Mouse (Mus musculus): ENCODE results near the gene Atp6v0a1. TPM values are rescaled to one million over a fixed set of nuclear protein-coding genes. Genes with fewer than 3 reads are reported as not detected.

Atp6v0a1 gene
- polyA plus RNA-seq, 1 experiment from 2014 or later, result 45.9 TPM

GRCm38 (mm10) chr11:101029320-101029719 is 20.1 kb downstream of the Atp6v0a1 start:
- Histone ChIP-seq H3K4me3 (ENCODE audit: low read depth, low read length) (no peak overlapping the region), H3K9me3 (ENCODE audit: control insufficient read depth, low read length) (no peaks in the 10 kb centered on the region), H3K4me1 (ENCODE audit: control insufficient read depth, insufficient read depth, low read length) (no peaks in the 10 kb centered on the region), H3K36me3 (ENCODE audit: control insufficient read depth, insufficient read depth, low read length) (peaks cover 7% of the 10 kb centered on the region; the same call in 1 of the 2 replicates), H3K4me2 (no peak overlapping the region), H3K9ac (ENCODE audit: low read length) (no peak overlapping the region), H3K27me3 (ENCODE audit: control insufficient read depth, insufficient read depth, low read length) (no peaks in the 10 kb centered on the region), H3K27ac (ENCODE audit: low read depth, low read length) (no peak overlapping the region)
- 93% methylated on average over 8 of the region's 8 CpGs for WGBS
- DNase-seq (ENCODE audit: low spot score, missing footprints) (no peak), ATAC-seq (ENCODE audit: low FRiP score) (no peak)

DNA sequence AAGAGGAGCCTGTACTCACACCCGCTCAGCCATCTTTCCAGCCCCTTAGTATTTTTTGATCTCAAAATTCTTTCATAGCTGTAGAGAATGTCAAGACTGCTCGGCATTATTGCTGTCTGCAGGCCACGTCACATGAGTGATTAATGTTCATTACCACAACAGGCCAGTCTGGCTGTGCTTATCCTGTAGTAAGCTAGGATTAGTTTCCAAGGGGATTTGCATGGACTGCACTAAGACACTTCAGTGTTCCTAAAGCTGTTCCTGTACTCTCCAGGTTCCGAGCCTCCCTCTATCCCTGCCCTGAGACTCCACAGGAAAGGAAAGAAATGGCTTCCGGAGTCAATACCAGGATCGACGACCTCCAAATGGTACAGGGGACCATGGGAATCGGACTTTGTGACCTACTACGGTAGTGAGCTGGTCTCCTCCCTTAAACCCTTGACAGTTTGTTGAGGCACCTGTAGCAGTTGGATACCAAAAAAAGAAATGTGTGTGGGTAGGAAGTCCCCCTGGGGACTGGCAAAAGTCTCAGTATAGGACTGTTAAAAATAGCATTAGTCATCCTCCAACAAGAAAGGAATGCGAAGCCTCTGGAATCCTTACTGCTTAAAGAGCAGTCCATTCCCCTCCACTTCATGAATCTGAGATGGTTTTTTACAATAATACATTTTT is 21.0 kb downstream of the Atp6v0a1 start:
- Histone ChIP-seq H3K9ac (ENCODE audit: low read length) (no peak overlapping the region), H3K27me3 (ENCODE audit: control insufficient read depth, insufficient read depth, low read length) (no peaks in the 10 kb centered on the region), H3K4me3 (ENCODE audit: low read depth, low read length) (no peak overlapping the region), H3K4me2 (no peak overlapping the region), H3K4me1 (ENCODE audit: control insufficient read depth, insufficient read depth, low read length) (no peaks in the 10 kb centered on the region), H3K27ac (ENCODE audit: low read depth, low read length) (no peak overlapping the region), H3K36me3 (ENCODE audit: control insufficient read depth, insufficient read depth, low read length) (peaks cover 9% of the 10 kb centered on the region), H3K9me3 (ENCODE audit: control insufficient read depth, low read length) (no peaks in the 10 kb centered on the region)
- ATAC-seq (ENCODE audit: low FRiP score), result no peak
- DNase-seq (ENCODE audit: low spot score, missing footprints), result no peak
- WGBS, result 86% methylated on average over 10 of the region's 10 CpGs

- Histone ChIP-seq H3K9me3 (ENCODE audit: control insufficient read depth, low read length) (no peaks in the 10 kb centered on the region), H3K36me3 (ENCODE audit: control insufficient read depth, insufficient read depth, low read length) (peaks cover 9% of the 10 kb centered on the region), H3K4me1 (ENCODE audit: control insufficient read depth, insufficient read depth, low read length) (no peaks in the 10 kb centered on the region), H3K27ac (ENCODE audit: low read depth, low read length) (no peak overlapping the region), H3K4me3 (ENCODE audit: low read depth, low read length) (no peak overlapping the region), H3K9ac (ENCODE audit: low read length) (no peak overlapping the region), H3K27me3 (ENCODE audit: control insufficient read depth, insufficient read depth, low read length) (no peaks in the 10 kb centered on the region), H3K4me2 (no peak overlapping the region)
- DNase-seq (ENCODE audit: low spot score, missing footprints) (no peak), ATAC-seq (ENCODE audit: low FRiP score) (no peak)
- 90% methylated on average over 4 of the region's 4 CpGs for WGBS
Observed at GRCm38 (mm10) chr11:101030808-101031156, 21.5 kb downstream of the Atp6v0a1 start.

DNA sequence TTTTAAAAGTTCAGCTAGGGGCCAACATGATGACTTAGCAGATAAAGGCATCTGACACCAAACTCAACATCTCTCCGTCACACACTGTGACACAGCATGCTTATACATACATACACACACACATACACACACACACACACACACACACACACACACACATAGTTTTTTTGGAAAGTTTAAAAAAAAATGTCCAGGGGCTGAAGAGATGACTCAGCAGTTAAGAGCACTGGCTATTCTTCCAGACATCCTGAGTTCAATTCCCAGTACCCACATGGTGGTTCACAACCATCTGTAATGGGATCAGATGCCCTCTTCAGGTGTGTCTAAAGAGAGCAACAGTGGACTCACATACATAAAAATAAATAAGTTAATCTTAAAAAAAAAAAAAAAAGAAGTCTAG is 22.2 kb downstream of the Atp6v0a1 start:
- Histone ChIP-seq H3K27me3 (ENCODE audit: control insufficient read depth, insufficient read depth, low read length) (no peaks in the 10 kb centered on the region), H3K36me3 (ENCODE audit: control insufficient read depth, insufficient read depth, low read length) (peaks cover 9% of the 10 kb centered on the region), H3K4me3 (ENCODE audit: low read depth, low read length) (no peak overlapping the region), H3K9ac (ENCODE audit: low read length) (no peak overlapping the region), H3K9me3 (ENCODE audit: control insufficient read depth, low read length) (no peaks in the 10 kb centered on the region), H3K4me1 (ENCODE audit: control insufficient read depth, insufficient read depth, low read length) (no peaks in the 10 kb centered on the region), H3K27ac (ENCODE audit: low read depth, low read length) (no peak overlapping the region), H3K4me2 (no peak overlapping the region)
- ATAC-seq (ENCODE audit: low FRiP score), result no peak
- no peak for DNase-seq (ENCODE audit: low spot score, missing footprints)
- 86% methylated on average over 1 of the region's 1 CpGs for WGBS

DNA sequence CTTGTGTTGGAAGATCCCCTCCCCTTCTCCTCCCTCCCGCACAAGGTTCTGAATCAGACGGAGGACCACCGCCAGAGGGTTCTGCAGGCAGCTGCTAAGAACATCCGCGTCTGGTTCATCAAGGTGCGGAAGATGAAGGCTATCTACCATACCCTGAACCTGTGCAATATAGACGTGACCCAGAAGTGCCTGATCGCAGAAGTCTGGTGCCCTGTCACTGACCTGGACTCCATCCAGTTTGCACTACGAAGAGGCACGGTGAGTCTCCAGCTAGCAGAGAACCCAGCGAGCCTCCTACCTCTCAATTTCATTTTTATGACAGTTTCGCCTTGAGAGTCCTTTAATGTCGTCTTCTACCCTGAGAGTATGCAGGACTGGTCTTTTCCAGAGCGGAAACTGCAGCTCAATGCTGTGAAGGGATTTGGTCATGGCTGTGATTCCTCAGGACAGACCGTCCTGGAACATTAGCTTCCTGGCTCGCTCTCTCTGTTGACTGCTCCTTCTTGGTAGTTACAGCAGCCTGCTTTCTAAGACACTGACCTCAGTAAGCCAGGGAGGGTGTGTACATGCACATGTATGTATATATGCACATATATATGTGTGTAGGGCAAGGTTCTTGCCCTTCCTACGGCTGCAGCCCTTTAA is 24.7 kb downstream of the Atp6v0a1 start:
- H3K36me3 ChIP-seq (ENCODE audit: control insufficient read depth, insufficient read depth, low read length), result peaks cover 13% of the 10 kb centered on the region
- H3K4me2 ChIP-seq, result no peak overlapping the region
- no peak overlapping the region for H3K9ac ChIP-seq (ENCODE audit: low read length)
- no peak for DNase-seq (ENCODE audit: low spot score, missing footprints)
- H3K27ac ChIP-seq (ENCODE audit: low read depth, low read length), result no peak overlapping the region
- no peaks in the 10 kb centered on the region for H3K9me3 ChIP-seq (ENCODE audit: control insufficient read depth, low read length)
- no peaks in the 10 kb centered on the region for H3K4me1 ChIP-seq (ENCODE audit: control insufficient read depth, insufficient read depth, low read length)
- WGBS, result 95% methylated on average over 17 of the region's 17 CpGs
- H3K27me3 ChIP-seq (ENCODE audit: control insufficient read depth, insufficient read depth, low read length), result no peaks in the 10 kb centered on the region
- H3K4me3 ChIP-seq (ENCODE audit: low read depth, low read length), result no peak overlapping the region
- ATAC-seq (ENCODE audit: low FRiP score), result no peak

DNA sequence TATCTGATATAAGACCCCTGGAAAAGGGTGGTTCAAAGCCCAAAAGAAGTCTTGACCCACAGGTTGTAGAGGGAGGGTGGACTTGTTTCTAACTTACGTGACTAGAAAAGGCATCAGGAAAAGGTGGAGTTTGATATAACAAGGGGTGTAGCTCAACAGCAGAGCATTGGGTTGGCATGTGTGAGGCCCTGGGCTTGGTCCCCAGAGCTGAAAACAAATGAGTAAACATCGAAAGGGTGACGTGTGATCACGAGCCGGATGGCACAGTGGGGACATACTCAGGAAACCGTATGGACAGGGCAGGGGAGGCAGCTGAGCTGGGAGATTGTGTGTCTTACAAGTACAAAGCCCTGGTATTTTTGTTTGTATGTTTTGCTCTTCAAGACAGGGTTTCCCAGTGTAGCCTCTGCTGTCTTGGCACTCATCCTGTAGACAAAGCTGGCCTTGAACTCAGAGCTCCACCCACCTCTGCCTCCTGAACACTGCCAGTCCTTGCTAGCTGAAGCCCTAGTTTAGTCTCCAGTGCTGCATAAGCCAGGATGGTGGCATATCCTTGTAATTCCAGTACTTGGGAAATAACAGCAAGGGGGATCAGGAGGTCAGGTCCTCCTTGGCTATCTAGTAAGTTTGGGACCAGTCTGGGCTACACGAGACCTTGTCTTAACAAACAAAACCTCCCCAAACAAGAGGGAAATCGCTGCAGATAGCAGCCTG is 25.5 kb downstream of the Atp6v0a1 start:
- ATAC-seq (ENCODE audit: low FRiP score), result no peak
- 92% methylated on average over 8 of the region's 8 CpGs for WGBS

DNA sequence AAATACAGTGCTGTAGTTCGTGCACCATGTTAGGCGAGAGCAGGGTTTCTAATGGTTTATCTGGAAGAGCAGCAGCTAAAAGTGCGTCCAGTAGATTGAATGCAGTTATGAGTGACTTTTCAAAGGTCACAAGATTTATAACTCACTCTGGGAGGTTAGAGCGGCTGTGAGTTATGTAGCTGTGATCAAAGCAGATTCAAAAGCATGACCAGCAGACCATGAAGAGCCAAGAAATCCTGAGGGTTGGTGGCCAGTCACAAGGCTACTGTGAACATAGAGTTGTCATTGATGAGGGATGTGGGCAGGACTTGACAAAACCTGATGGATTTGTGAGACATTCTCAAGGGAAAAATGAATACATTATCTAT is 26.1 kb downstream of the Atp6v0a1 start:
- Histone ChIP-seq H3K4me3 (ENCODE audit: low read depth, low read length) (no peak overlapping the region), H3K4me2 (no peak overlapping the region), H3K27me3 (ENCODE audit: control insufficient read depth, insufficient read depth, low read length) (no peaks in the 10 kb centered on the region), H3K27ac (ENCODE audit: low read depth, low read length) (no peak overlapping the region), H3K9me3 (ENCODE audit: control insufficient read depth, low read length) (no peaks in the 10 kb centered on the region), H3K36me3 (ENCODE audit: control insufficient read depth, insufficient read depth, low read length) (peaks cover 14% of the 10 kb centered on the region), H3K4me1 (ENCODE audit: control insufficient read depth, insufficient read depth, low read length) (no peaks in the 10 kb centered on the region), H3K9ac (ENCODE audit: low read length) (no peak overlapping the region)
- DNase-seq (ENCODE audit: low spot score, missing footprints) (no peak), ATAC-seq (ENCODE audit: low FRiP score) (no peak)
- 89% methylated on average over 4 of the region's 4 CpGs for WGBS

More for the DNA sequence above, 25.5 kb downstream of the Atp6v0a1 start:
- Histone ChIP-seq H3K36me3 (ENCODE audit: control insufficient read depth, insufficient read depth, low read length) (peaks cover 13% of the 10 kb centered on the region), H3K4me1 (ENCODE audit: control insufficient read depth, insufficient read depth, low read length) (no peaks in the 10 kb centered on the region), H3K9ac (ENCODE audit: low read length) (no peak overlapping the region), H3K27me3 (ENCODE audit: control insufficient read depth, insufficient read depth, low read length) (no peaks in the 10 kb centered on the region), H3K27ac (ENCODE audit: low read depth, low read length) (no peak overlapping the region), H3K4me3 (ENCODE audit: low read depth, low read length) (no peak overlapping the region), H3K4me2 (no peak overlapping the region), H3K9me3 (ENCODE audit: control insufficient read depth, low read length) (no peaks in the 10 kb centered on the region)
- DNase-seq (ENCODE audit: low spot score, missing footprints), result no peak

DNA sequence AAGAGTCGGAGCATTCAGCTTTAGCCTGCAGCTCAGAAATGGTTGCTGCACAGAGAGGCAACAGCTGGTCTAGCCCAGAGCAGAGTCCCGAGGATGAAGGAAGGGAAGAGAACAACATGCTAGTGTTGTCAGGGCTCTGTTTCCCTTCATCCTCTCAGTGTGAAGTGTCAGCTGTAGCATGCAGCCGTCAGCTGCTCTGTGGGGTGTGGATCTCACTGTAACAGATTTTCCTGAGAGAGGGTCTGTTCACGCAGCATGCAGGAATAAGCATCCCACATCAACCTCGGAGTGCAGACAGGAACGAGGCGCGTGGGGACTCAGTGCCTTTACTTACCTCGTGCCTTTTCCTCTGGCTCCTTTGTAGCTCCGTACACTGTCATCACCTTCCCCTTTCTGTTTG is 28.5 kb downstream of the Atp6v0a1 start:
- no peaks in the 10 kb centered on the region for H3K9me3 ChIP-seq (ENCODE audit: control insufficient read depth, low read length)
- WGBS, result 89% methylated on average over 10 of the region's 10 CpGs
- no peak overlapping the region for H3K27ac ChIP-seq (ENCODE audit: low read depth, low read length)
- no peak overlapping the region for H3K4me3 ChIP-seq (ENCODE audit: low read depth, low read length)
- no peak for ATAC-seq (ENCODE audit: low FRiP score)
- no peak overlapping the region for H3K4me2 ChIP-seq
- peaks cover 17% of the 10 kb centered on the region for H3K36me3 ChIP-seq (ENCODE audit: control insufficient read depth, insufficient read depth, low read length)
- no peak overlapping the region for H3K9ac ChIP-seq (ENCODE audit: low read length)
- H3K4me1 ChIP-seq (ENCODE audit: control insufficient read depth, insufficient read depth, low read length), result no peaks in the 10 kb centered on the region
- DNase-seq (ENCODE audit: low spot score, missing footprints), result no peak
- H3K27me3 ChIP-seq (ENCODE audit: control insufficient read depth, insufficient read depth, low read length), result no peaks in the 10 kb centered on the region

DNA sequence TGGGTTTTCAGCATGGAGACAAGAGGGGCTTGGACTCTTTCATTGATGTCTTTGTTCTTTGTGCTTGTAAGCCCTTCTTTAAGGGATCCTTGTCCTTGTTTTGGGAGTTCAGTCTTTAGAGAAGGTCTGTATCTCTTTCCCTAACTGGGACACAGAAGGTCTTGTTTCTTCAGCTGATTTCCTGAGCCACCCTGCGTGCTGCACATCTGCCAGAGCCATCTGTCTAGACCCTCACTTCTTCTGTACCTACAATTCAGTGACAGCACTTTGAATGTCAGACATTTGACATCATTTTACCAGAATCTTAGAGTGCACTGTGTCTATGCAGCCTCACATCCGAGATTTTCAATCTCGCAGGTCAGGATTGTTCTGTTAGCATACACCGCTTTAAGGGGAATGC is 36.6 kb downstream of the Atp6v0a1 start:
- no peak for DNase-seq (ENCODE audit: low spot score, missing footprints)
- Histone ChIP-seq H3K4me3 (ENCODE audit: low read depth, low read length) (no peak overlapping the region), H3K9me3 (ENCODE audit: control insufficient read depth, low read length) (no peaks in the 10 kb centered on the region), H3K36me3 (ENCODE audit: control insufficient read depth, insufficient read depth, low read length) (peaks cover 23% of the 10 kb centered on the region), H3K4me2 (no peak overlapping the region), H3K27me3 (ENCODE audit: control insufficient read depth, insufficient read depth, low read length) (no peaks in the 10 kb centered on the region), H3K27ac (ENCODE audit: low read depth, low read length) (no peak overlapping the region), H3K4me1 (ENCODE audit: control insufficient read depth, insufficient read depth, low read length) (no peaks in the 10 kb centered on the region), H3K9ac (ENCODE audit: low read length) (no peak overlapping the region)
- no peak for ATAC-seq (ENCODE audit: low FRiP score)
- 94% methylated on average over 4 of the region's 4 CpGs for WGBS

Measured in midbrain, embryonic 11.5 days (tissue).